Mouse (Mus musculus): Measurements from ENCODE around the gene Ndufa8. TPM values are rescaled to one million over a fixed set of nuclear protein-coding genes. Genes with fewer than 3 reads are reported as not detected.

The Ndufa8 gene
- polyA plus RNA-seq, 1 experiment, result 260 TPM

- Histone ChIP-seq H3K36me3 (ENCODE audit: control insufficient read depth, insufficient read depth) (peaks cover 55% of the 10 kb centered on the region), H3K79me2 (ENCODE audit: control insufficient read depth, insufficient read depth) (peaks cover 65% of the 10 kb centered on the region), H3K79me3 (ENCODE audit: low read depth) (peaks cover 30% of the 10 kb centered on the region), H3ac (ENCODE audit: control insufficient read depth, insufficient read length, low read depth) (no peak overlapping the region), H3K27me3 (ENCODE audit: control insufficient read depth, insufficient read depth, insufficient read length) (no peaks in the 10 kb centered on the region), H3K4me3 (ENCODE audit: insufficient read depth, poor library complexity, severe bottlenecking) (no peak overlapping the region)
- TF ChIP-seq MYOD1 (IDR thresholded peaks at IDR 0.05; ENCODE audit: control insufficient read depth, insufficient read length, low read depth) (no peak), MYOG (IDR thresholded peaks at IDR 0.05; ENCODE audit: control insufficient read depth, extremely low read depth, insufficient read length) (no peak), MAX (IDR thresholded peaks at IDR 0.05) (no peak), USF1 (IDR thresholded peaks at IDR 0.05; ENCODE audit: low read depth) (no peak), CTCF (IDR thresholded peaks at IDR 0.05; ENCODE audit: control insufficient read depth, insufficient read depth, insufficient read length) (no peak), FOSL1 (IDR thresholded peaks at IDR 0.05; ENCODE audit: insufficient read depth, low read length, poor library complexity, severe bottlenecking) (no peak), CEBPB (IDR thresholded peaks at IDR 0.05; ENCODE audit: low read depth) (no peak)
Observed at GRCm38 (mm10) chr2:36040872-36041271, 8.3 kb downstream of the Ndufa8 start.

- no peak overlapping the region for H3K4me3 ChIP-seq (ENCODE audit: insufficient read depth, poor library complexity, severe bottlenecking)
- peaks cover 17% of the 10 kb centered on the region for H3K79me3 ChIP-seq (ENCODE audit: low read depth)
- no peaks in the 10 kb centered on the region for H3K27me3 ChIP-seq (ENCODE audit: control insufficient read depth, insufficient read depth, insufficient read length)
- TF ChIP-seq MYOD1 (IDR thresholded peaks at IDR 0.05; ENCODE audit: control insufficient read depth, insufficient read length, low read depth), result no peak
- no peak for TF ChIP-seq CEBPB (IDR thresholded peaks at IDR 0.05; ENCODE audit: low read depth)
- no peak for TF ChIP-seq MAX (IDR thresholded peaks at IDR 0.05)
- no peak for TF ChIP-seq CTCF (IDR thresholded peaks at IDR 0.05; ENCODE audit: control insufficient read depth, insufficient read depth, insufficient read length)
- no peak for TF ChIP-seq FOSL1 (IDR thresholded peaks at IDR 0.05; ENCODE audit: insufficient read depth, low read length, poor library complexity, severe bottlenecking)
- TF ChIP-seq USF1 (IDR thresholded peaks at IDR 0.05; ENCODE audit: low read depth), result no peak
- TF ChIP-seq MYOG (IDR thresholded peaks at IDR 0.05; ENCODE audit: control insufficient read depth, extremely low read depth, insufficient read length), result no peak
- peaks cover 50% of the 10 kb centered on the region for H3K79me2 ChIP-seq (ENCODE audit: control insufficient read depth, insufficient read depth)
- H3K36me3 ChIP-seq (ENCODE audit: control insufficient read depth, insufficient read depth), result peaks cover 59% of the 10 kb centered on the region
- no peak overlapping the region for H3ac ChIP-seq (ENCODE audit: control insufficient read depth, insufficient read length, low read depth)
Observed at GRCm38 (mm10) chr2:36039297-36039985, 9.8 kb downstream of the Ndufa8 start.

- H3K27me3 ChIP-seq (ENCODE audit: control insufficient read depth, insufficient read depth, insufficient read length), result no peaks in the 10 kb centered on the region
- peaks cover 12% of the 10 kb centered on the region for H3K79me2 ChIP-seq (ENCODE audit: control insufficient read depth, insufficient read depth)
- no peak overlapping the region for H3ac ChIP-seq (ENCODE audit: control insufficient read depth, insufficient read length, low read depth)
- H3K4me3 ChIP-seq (ENCODE audit: insufficient read depth, poor library complexity, severe bottlenecking), result no peak overlapping the region
- no peak for TF ChIP-seq USF1 (IDR thresholded peaks at IDR 0.05; ENCODE audit: low read depth)
- no peak for TF ChIP-seq MYOG (IDR thresholded peaks at IDR 0.05; ENCODE audit: control insufficient read depth, extremely low read depth, insufficient read length)
- no peak for TF ChIP-seq MAX (IDR thresholded peaks at IDR 0.05)
- no peak for TF ChIP-seq FOSL1 (IDR thresholded peaks at IDR 0.05; ENCODE audit: insufficient read depth, low read length, poor library complexity, severe bottlenecking)
- TF ChIP-seq CTCF (IDR thresholded peaks at IDR 0.05; ENCODE audit: control insufficient read depth, insufficient read depth, insufficient read length), result no peak
- no peak for TF ChIP-seq CEBPB (IDR thresholded peaks at IDR 0.05; ENCODE audit: low read depth)
- TF ChIP-seq MYOD1 (IDR thresholded peaks at IDR 0.05; ENCODE audit: control insufficient read depth, insufficient read length, low read depth), result no peak
- H3K36me3 ChIP-seq (ENCODE audit: control insufficient read depth, insufficient read depth), result peaks cover 39% of the 10 kb centered on the region
- peaks cover 2% of the 10 kb centered on the region for H3K79me3 ChIP-seq (ENCODE audit: low read depth)
Observed at GRCm38 (mm10) chr2:36035413-36036081, 13.7 kb downstream of the Ndufa8 start.

GRCm38 (mm10) chr2:36034898-36035297 is 14.3 kb downstream of the Ndufa8 start:
- Histone ChIP-seq H3K79me3 (ENCODE audit: low read depth) (no peaks in the 10 kb centered on the region), H3K36me3 (ENCODE audit: control insufficient read depth, insufficient read depth) (peaks cover 36% of the 10 kb centered on the region), H3K79me2 (ENCODE audit: control insufficient read depth, insufficient read depth) (peaks cover 5% of the 10 kb centered on the region), H3K4me3 (ENCODE audit: insufficient read depth, poor library complexity, severe bottlenecking) (no peak overlapping the region), H3ac (ENCODE audit: control insufficient read depth, insufficient read length, low read depth) (no peak overlapping the region), H3K27me3 (ENCODE audit: control insufficient read depth, insufficient read depth, insufficient read length) (no peaks in the 10 kb centered on the region)
- TF ChIP-seq USF1 (IDR thresholded peaks at IDR 0.05; ENCODE audit: low read depth) (no peak), MAX (IDR thresholded peaks at IDR 0.05) (no peak), MYOD1 (IDR thresholded peaks at IDR 0.05; ENCODE audit: control insufficient read depth, insufficient read length, low read depth) (no peak), FOSL1 (IDR thresholded peaks at IDR 0.05; ENCODE audit: insufficient read depth, low read length, poor library complexity, severe bottlenecking) (no peak), CTCF (IDR thresholded peaks at IDR 0.05; ENCODE audit: control insufficient read depth, insufficient read depth, insufficient read length) (no peak), CEBPB (IDR thresholded peaks at IDR 0.05; ENCODE audit: low read depth) (no peak), MYOG (IDR thresholded peaks at IDR 0.05; ENCODE audit: control insufficient read depth, extremely low read depth, insufficient read length) (no peak)

GRCm38 (mm10) chr2:36033966-36034365 is 15.2 kb downstream of the Ndufa8 start:
- TF ChIP-seq MYOG (IDR thresholded peaks at IDR 0.05; ENCODE audit: control insufficient read depth, extremely low read depth, insufficient read length) (no peak), MYOD1 (IDR thresholded peaks at IDR 0.05; ENCODE audit: control insufficient read depth, insufficient read length, low read depth) (no peak), MAX (IDR thresholded peaks at IDR 0.05) (no peak), CTCF (IDR thresholded peaks at IDR 0.05; ENCODE audit: control insufficient read depth, insufficient read depth, insufficient read length) (no peak), USF1 (IDR thresholded peaks at IDR 0.05; ENCODE audit: low read depth) (no peak), CEBPB (IDR thresholded peaks at IDR 0.05; ENCODE audit: low read depth) (no peak)
- Histone ChIP-seq H3K4me3 (ENCODE audit: insufficient read depth, poor library complexity, severe bottlenecking) (no peak overlapping the region), H3K79me2 (ENCODE audit: control insufficient read depth, insufficient read depth) (no peaks in the 10 kb centered on the region), H3K79me3 (ENCODE audit: low read depth) (no peaks in the 10 kb centered on the region), H3K27me3 (ENCODE audit: control insufficient read depth, insufficient read depth, insufficient read length) (no peaks in the 10 kb centered on the region), H3ac (ENCODE audit: control insufficient read depth, insufficient read length, low read depth) (no peak overlapping the region), H3K36me3 (ENCODE audit: control insufficient read depth, insufficient read depth) (peaks cover 27% of the 10 kb centered on the region)

Data from C2C12 (cell line).